Mouse (Mus musculus): ENCODE results near the gene Cfap52.

DNA sequence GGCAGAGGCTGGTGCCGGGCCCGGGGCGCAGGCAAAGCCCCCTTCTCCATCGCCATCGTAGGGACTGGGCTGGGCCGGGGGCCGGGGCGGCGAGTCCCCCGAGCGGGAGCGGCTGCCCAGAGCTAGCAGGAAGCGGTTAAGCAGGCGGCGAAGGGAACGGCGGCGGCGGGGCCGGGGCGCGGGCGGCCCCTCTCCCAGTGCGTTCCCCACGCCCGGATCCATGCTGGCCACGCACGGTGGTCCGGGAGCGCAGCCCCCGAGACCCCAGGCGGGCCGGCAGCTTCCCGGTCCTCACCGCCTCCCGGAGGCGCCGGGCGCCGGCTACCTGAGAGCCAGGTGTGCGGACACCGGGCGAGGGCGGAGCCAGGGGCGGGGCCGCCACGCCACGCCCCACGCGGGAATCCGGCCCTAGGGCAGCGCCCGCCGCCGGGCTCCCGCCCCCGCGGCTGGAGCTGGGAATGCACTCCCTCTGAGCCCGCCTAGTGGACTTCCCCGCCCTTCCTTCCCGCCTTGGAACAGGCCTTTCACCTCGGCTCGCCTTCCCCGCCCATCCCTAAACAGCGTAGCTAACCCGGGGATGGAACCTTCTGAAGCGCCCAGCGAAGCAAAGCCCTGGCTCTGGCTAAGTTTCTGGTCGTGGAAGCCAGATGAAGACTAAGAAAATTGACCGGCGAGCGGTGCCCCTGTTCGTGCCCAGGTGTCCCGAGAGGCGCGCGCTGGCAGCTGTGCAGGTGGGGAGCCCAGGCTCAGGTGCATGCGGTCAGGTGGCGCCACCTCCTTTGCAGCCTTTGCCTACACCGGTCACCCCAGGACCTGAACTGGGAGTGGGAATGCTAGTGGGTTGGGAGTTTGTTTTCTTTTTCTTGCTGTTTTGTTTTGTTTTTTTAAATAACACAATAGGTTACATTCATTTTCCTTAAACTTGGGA, 43.4 kb downstream of the Cfap52 start, which contains the start of gene Usp43:
- TF ChIP-seq POLR2A (IDR thresholded peaks at IDR 0.05; ENCODE audit: low read depth, low read length) (no peak), CTCF (IDR thresholded peaks at IDR 0.05; ENCODE audit: borderline replicate concordance, insufficient read depth, low read length) (no peak)
